Mouse (Mus musculus) frontal cortex, postnatal 36 days (tissue): Measurements from ENCODE around the gene Ttc23l.
A peak's percentile ranks its signal among the peaks of the same experiment; 100 is the strongest.
"Not testable (repeated sequence)": the region's sequence is repeated elsewhere in the genome, so short reads cannot be mapped to it uniquely, and the experiment has no call there.

Experiments used
- DNase-seq, 2 experiments: peaks; one replicate each; pipeline ENCODE4 v3.0.0; 2022; ENCODE audit warnings: low spot score in 2 of 2

The Ttc23l gene

DNA sequence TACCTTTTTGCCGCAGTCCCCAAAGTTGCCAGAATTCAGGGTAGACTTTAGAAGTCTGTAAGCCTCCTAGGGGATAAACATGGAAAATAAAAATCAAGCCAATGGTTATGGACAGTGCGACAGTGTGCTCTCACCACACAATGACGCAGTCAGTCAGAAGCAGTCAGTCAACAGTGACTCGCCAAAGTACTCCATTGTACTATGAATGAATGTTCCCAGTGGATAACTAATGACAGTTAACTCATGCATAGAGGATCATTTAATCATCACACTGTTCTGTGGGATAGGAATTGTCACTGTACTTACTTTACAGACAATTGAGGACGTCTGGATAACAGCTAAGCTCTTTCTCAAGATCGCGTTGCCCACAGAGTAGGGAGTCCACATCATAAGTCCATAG is 43.3 kb downstream of the Ttc23l start:
- DNase-seq = no peak

DNA sequence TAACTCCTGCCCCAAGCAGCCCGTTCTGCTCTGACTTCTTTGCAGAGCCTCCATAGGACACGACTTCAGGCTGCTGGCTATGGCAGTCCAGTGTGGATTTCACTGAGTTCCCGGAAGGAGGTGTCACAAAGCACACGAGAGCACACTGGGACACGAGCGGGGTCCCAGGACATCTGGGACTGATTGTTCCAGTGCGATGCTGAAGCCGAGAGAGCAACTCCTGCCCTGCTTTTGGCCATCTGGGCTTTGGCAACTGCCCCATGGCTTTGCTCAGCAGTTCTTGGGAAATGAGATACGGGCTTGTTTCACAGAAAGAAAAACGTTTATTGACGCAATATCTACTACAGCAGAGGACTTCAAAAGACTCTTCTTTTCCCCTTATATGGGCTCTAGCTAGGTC is 52.4 kb downstream of the Ttc23l start:
- DNase-seq = no peak

DNA sequence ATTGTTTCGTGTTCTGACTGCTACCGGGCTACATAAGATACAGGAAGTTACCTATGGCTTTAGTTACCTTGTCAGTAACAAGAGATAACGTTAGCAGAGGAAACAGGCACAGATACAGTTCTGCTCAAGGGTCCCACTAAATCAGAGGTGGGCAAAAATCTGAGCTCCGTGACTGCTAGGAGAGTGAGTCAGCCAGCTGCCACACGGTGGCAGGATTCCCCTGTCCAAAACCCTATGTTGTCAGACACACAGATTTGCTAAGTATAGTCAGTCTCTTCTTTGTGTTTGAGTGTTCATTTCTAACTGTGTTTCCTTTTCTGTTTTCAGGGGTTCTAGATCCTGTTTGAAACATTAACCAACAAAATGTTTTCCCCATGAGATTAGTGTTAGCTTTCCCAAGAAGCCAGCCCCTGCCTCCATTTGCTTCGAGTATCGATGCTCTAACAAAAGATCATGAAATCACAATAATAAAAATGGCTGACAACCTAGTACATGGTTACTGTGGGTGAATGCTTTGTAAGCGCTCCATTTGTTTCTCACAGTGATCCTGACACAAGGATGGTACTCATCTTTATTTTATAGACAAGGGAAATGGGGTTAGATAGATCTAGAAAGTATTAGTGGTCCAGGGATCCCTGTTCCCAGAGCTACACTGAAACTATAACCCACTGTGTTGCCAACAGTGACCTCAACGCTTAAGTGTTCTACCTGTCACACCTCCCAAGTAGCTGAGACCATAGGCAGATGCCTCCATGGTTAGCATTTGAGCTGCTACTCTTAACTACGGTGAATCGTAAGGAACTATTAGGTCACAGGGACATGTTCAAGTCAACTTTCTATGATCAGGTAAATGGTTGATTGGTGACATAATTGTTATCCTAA is 57.4 kb downstream of the Ttc23l start:
- DNase-seq = peak; percentile 35 to 54

DNA sequence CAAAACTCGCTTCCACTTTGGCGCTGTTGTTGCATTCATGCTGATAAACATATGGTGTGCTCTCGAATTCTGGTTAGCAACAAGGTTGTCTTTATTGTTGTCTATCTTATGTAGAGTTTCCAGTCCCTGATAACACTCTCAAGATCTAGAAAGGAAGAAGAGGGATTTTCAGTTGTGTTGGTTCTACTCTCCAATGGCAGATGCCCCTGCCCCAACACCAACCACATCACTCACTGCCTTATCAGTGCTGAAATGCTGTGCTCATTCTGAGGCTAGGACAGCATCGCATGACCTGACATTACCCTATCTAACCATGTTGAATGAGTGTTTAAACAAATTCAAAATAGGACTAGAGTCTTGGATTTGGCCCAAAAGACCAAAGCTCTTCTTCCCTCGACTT is 58.4 kb downstream of the Ttc23l start:
- DNase-seq = no peak

DNA sequence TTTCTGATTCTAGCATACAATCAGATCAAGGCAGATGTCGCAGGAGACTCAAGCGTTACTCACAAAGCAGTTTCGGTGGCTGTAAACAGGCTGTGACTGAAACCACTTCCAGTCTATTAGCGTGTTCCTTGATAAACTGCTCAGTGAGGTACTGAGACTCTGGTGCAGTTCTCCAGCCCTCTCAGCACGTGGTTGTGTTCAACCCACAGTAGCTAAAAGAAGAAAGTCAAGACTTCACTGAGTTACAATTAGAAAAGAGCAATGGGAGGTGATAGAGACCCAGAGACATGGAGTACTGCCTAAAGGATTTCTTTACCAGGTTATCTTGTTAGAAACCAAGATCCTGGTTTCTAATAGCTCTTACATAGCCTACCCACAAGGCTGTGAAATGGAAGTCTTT is 58.9 kb downstream of the Ttc23l start:
- DNase-seq = no peak

DNA sequence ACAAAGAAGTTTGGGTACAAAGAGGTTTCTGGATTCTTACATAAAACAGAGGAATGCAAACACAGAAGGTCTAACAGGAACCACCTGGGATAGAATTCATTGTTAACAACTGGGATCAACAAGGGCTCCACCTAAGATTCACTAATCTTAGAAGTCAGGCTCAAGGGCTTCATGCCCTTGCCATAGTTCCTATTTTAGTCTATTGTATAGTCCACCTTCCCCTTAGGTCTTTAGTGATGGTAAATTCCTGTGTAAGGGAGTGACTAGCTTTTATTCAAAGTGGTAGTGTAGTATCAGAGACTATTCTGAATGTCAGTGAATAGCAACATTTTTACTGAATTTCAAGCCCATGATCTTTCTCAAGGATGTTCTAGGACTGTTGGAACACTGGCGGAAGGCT is 61.8 kb downstream of the Ttc23l start:
- not testable (repeated sequence) for DNase-seq

DNA sequence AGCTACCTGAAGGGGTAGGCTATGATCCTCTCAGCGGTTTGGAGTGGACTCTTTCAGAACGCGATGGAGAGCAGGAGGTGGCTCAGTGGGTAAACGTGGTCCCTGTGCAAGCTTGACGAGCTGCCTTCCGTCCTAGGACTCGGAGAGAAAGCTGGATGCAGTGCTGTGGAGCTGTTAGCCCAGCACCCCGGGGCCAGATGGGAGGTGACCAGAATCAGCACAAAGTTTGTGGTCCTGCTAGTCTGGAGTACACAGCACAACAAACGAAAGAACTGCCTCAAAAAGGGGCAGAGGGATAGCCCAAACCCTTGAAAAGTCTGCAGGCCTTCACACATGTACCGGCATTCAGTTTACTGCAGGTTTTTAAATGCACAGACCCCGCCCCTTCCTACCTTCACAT is 62.5 kb downstream of the Ttc23l start:
- DNase-seq = no peak

DNA sequence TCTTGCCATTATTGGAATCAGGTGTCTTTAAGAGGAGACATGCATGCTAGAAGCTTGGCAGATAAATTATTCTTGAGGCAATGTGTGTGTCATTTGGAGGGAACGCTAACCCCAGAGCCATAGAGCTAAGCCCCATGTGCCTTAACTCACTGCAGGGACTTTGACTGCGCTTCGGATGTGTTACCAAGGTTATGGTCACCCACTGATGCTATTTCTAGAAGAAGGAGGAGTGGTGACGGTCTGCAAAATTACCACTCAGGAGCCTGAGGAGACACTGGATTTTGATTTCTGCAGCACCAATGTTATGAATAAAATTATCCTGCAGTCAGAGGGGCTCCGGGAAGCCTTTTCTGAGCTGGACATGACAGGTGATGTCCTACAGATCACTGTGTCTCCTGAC is 68.4 kb downstream of the Ttc23l start:
- peak in 1 of 2 experiments; percentile 34 for DNase-seq

DNA sequence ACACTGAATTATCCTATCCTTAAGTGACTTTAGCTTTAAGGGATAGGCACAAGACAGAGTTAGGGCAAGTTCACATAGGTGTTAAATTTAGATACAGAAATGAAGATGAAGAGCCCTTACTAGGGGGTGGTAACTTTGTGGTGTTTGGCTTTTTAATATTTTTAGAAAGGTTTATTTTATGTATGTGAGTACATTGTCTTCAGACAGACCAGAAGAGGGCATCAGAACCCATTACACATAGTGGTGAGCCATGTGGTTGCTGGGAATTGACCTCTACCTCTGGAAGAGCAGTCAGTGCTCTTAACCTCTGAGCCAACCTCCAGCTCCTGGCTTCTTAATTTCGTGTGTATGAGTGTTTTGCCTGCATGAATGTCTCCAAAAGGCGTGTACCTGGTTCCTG is 71.2 kb downstream of the Ttc23l start:
- DNase-seq = no peak

DNA sequence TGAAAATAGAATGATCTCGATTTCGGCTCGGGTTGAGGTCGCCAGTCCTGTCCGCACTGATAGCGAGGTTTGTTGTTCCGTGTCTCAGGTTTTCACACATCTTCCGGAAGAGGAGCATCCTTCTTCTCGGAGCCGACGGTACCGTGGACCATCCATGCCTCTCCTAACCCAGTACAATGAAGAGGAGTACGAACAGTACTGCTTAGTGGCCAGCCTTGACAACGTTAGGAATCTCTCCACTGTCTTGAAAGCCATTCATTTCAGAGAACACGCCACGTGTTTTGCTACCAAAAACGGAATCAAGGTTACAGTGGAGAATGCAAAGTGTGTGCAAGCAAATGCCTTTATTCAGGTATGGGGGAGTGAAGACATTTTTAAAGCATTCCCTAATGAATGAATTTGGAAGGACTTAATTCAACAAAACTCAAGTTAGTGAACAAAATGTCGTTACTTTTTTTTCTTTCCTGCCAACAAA is 72.1 kb downstream of the Ttc23l start:
- DNase-seq = no peak

DNA sequence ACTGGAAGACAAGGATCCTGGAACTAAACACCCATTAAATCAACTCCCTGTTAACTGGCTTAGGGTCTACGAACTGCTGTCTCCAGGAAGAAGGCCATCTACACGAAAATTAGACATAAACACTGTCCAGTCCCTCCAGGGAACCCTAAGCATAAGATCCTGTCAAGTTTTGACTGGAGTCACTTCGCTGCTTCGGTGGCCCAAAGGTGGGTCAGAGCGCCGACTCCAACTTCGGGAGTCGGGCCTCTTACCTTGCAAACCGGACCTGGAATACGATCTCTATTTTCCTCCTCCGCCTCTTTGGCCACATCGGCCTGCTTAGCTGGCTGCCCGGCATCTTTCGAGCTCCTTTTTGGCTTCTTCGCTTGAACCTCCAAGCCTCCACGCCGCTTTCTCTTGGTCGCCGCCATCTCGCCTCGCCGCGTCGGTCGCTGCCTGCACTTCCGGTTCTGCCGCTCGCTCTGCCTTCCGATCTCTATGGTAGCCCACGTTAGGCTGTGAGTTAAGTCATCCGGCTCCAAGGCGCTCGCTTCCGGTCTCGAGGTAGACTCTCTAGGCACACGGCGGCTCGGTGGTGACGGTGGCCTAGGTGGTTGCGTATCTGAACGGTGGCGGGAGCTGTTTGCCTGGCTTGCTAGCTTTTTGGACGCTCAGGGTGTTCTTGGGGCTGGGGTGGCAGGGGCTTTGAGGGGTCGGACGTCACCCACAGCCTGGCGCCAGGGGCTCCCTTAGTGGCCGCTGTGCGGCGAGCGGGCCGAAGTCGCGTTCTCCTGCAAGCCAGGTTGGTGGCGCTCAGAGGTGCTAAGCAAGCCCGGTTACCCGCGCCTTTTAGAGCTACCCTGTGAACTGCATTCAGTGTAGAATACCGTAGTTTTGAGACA is 72.7 kb downstream of the Ttc23l start, which contains the start of the genes Brix1 and Rad1:
Gene Brix1 (minus strand): TSS at position 464 of the 881 bp plus-strand sequence.
Gene Rad1 (plus strand): TSS at position 535 of the 881 bp plus-strand sequence.
- DNase-seq = peak; percentile 93 to 97

DNA sequence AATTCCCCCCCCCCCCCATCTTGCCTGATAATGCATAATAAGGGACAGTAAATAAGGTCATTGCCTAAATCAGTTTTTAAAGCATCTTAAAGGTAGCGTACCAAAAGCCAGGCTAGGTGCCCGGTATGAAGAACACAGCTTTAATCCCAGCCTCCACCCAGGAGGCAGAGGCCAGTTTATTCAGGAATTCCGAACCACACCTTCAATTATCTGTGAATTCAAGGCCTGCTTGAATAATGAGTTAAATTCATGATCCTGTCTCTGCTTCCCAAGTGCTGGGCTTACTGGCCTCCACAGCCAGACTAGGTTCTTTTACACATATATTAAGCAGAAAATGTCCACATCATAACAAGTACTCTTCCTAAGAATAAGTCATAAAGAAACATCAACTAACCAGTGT is 87.5 kb downstream of the Ttc23l start:
- DNase-seq = no peak

DNA sequence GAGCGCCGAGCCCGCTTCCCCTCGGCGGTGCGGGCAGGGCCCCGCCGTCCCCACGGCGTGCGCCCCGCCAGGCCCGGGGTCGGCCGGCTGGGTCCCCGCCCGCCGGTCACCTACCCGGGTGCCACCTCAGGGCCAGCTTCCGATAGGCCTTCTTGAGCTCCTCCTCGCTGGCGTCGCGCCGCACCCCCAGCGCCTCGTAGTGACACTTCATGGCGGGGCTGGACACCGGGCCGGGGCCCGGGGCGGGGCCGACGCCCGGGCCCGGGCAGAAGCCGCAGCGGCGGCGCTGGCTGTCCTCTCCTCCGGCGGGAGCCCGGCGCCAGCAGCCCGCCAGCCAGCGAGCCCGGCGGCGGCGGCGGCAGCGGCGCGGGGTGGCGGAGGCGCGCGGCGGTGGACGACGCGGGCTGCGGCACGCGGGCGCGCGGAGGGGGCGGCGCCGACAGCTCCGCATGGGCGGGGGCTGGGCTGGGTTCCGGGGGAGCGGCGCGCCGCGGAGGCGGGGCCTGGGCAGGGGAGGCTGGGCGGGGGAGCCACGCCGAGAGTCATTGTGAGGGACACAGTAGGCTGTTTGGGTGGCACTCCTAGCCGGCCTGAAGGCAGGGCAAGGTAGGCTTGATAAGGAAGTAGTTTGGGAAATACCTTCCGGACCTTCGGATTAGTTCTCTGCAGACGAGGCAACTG is 88.2 kb downstream of the Ttc23l start, which contains the start of gene Dnajc21:
Gene Dnajc21 (minus strand): TSS at position 366 of the 681 bp plus-strand sequence.
- peak; percentile 69 to 73 for DNase-seq

DNA sequence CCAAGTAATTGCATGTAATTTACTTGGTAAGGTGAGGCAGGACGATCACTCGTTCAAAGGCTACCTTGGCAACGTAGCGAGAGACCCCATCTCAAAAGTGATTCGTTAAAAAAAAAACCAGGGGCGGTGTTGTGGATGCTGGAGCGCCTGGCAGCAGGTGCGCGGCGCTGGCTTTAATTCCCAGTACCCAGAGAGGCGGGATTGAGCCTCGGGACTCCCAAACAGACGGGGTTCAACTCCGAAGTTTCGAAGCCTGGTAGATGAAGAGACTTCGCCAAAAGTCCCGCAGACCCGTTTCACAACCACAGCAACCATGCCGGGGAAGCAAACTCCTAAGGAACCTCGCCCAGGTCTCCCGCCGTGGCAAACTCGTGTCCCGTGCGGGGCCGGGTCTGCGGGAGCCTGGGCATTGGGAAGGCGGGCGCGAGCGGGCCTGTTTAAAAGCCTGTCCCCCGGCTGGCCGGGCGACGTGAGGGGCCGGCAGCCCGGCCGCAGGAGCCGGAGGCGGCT is 88.8 kb downstream of the Ttc23l start:
- DNase-seq = peak; percentile 22 to 34

DNA sequence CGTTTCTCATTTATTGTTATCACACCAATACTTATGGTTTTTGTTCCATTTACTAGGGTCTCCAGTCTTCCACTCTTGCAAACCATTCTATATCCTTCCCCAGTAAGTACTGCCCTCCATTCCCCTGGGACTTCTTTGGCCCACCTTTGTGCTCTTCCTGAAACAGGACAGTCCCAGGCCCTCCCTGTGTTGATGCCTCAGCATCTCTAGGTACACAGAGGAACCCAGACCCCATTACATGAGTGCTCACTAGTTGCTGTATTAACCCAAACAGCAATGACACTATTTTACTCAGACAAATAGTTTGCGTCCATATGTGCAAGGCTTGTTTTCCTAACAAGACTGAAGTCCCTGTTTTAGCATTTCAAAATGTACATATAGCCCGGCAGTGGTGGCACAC is 89.7 kb downstream of the Ttc23l start:
- no peak for DNase-seq

DNA sequence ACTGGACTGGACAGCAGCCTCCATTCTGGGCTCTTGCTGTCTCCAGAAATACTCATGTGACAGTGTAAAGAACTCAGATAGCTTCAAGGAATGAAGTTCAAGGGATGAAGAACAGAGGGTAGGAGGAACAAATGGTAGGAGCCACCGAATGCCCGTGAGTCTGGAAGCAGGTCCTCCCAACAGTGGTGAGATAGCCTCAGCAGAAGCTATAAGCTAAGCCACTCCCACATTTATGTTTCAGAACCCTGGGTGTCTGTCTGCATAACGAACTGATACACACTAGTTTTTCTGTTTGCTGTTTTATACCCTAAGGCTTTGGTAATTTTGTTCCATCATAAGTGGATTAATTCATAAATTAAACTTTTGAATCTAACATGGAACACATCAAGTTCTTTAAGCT is 93.8 kb downstream of the Ttc23l start:
- DNase-seq = no peak

DNA sequence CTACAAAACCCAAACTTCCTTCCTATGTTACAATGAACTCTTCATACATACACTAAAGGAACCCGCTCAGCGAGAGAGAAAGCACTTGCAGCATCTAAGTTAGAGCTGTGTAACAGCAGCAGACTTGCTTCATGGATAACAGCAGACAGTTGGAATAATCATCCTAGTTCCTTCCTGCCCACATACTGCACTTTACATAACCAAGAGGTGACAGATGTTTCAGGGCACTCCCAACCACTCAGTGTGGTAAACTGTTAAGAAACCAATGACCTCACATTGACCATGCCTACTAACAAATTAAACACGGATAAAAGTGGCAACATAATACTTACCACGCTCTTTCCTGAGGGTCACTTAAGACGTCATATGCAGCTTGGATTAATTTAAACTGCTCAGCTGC is 94.9 kb downstream of the Ttc23l start:
- peak in 1 of 2 experiments; percentile 50 for DNase-seq

DNA sequence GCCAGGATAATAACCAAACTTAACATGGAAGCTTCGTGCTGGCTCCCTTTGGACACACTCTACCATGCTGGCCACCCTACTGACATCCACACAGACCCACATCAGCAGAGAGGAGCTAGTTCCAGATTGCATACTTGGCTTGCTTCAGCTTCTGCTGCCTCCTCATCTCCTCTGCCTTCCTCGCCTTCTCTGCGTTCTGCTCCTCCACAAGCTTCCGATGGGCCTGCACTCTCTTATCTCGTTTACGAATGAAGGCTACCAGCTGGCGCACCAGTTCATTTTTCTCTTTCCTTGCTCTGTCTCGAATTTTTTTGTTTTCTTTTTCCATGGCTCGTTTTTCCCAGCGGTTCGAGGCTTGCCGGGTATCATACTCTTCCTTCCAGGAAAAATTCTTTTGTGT is 97.5 kb downstream of the Ttc23l start:
- DNase-seq = peak in 1 of 2 experiments; percentile 26
